ENCODE assay signal across 12 mouse cellular contexts in the genomic region with DNA sequence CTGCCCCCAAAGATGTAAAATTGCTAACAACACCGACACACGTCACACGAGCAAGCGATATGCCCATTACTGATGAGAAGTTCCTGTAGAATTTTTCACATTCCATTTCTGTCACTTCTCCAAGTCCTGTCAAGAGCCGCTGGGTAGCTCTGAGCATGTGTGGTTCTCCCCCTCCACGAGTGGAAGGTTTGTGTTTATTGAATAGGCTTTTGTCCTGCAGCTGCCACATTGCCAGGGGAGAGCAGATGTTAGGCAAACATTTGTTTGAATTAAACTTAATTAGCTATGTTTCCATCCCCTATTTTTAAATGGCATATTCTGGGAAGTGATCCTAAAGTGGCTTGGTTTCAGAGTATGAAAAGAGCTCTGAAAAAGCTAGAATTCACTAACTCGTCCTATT.
DNase-seq lines count a peak whose midpoint lies in the region; ATAC-seq and TF ChIP-seq lines count a peak whose summit lies in the region.
"Had no signal": no experiment of that assay in that cellular context is flagged by ENCODE, and none has a peak within 500 bp of the region (broad histone marks: within the 10 kb centered on the region; RNA-seq: fewer than 3 reads in every experiment).

No protein-coding gene starts in this region.

- no peaks in the 10 kb centered on the region for H3K27me3 ChIP-seq in intestine, embryonic 14.5 days (replicated peaks; ENCODE audit: control insufficient read depth, insufficient read depth, low read length)
- no peaks in the 10 kb centered on the region for H3K27me3 ChIP-seq in intestine, postnatal 0 days (replicated peaks; ENCODE audit: control insufficient read depth, insufficient read depth, low read length)
- H3K27me3 ChIP-seq in neural tube, embryonic 13.5 days: no peaks in the 10 kb centered on the region
- no peaks in the 10 kb centered on the region for H3K27me3 ChIP-seq in stomach, embryonic 16.5 days (ENCODE audit: control insufficient read depth, insufficient read depth, low read length)
- H3K27me3 ChIP-seq: Patski had no signal

- no peak overlapping the region for H3K4me3 ChIP-seq in intestine, embryonic 14.5 days (ENCODE audit: low read depth, low read length)
- H3K4me3 ChIP-seq in intestine, postnatal 0 days (ENCODE audit: low read depth, low read length): no peak overlapping the region
- no peak overlapping the region for H3K4me3 ChIP-seq in neural tube, embryonic 13.5 days
- H3K4me3 ChIP-seq in stomach, embryonic 16.5 days (replicated peaks; ENCODE audit: low read length): no peak overlapping the region

- TF ChIP-seq CTCF in intestine, postnatal 0 days (IDR thresholded peaks at IDR 0.05; ENCODE audit: low read depth): no peak

- ATAC-seq in intestine, embryonic 14.5 days (replicated peaks; ENCODE audit: low FRiP score, low TSS enrichment, low read depth): no peak
- no peak for ATAC-seq in intestine, postnatal 0 days
- ATAC-seq in neural tube, embryonic 13.5 days (ENCODE audit: low read depth): 0 out of 2 replicates have a peak, but pooled peaks have one; percentile 15
- no peak for ATAC-seq in stomach, embryonic 16.5 days (ENCODE audit: insufficient read depth, low FRiP score)
- ATAC-seq: CD4-positive, CD25-positive, alpha-beta regulatory T cell, adult 4 months; Patski had no signal

- H3K9me3 ChIP-seq in intestine, embryonic 14.5 days (ENCODE audit: control insufficient read depth, low read length): no peaks in the 10 kb centered on the region
- no peaks in the 10 kb centered on the region for H3K9me3 ChIP-seq in intestine, postnatal 0 days (ENCODE audit: control insufficient read depth)
- no peaks in the 10 kb centered on the region for H3K9me3 ChIP-seq in neural tube, embryonic 13.5 days
- H3K9me3 ChIP-seq in stomach, embryonic 16.5 days (replicated peaks; ENCODE audit: control insufficient read depth, low read length): no peaks in the 10 kb centered on the region

- no peak overlapping the region for H3K4me2 ChIP-seq in intestine, embryonic 14.5 days (ENCODE audit: low read length)
- H3K4me2 ChIP-seq in intestine, postnatal 0 days (replicated peaks; ENCODE audit: low read depth): no peak overlapping the region
- no peak overlapping the region for H3K4me2 ChIP-seq in neural tube, embryonic 13.5 days
- H3K4me2 ChIP-seq in stomach, embryonic 16.5 days (ENCODE audit: low read depth, low read length): no peak overlapping the region

- peak overlapping the region; percentile 7; the same call in 1 of the 2 replicates for H3K27ac ChIP-seq in intestine, embryonic 14.5 days (ENCODE audit: low read depth)
- H3K27ac ChIP-seq in intestine, postnatal 0 days (ENCODE audit: low read depth, low read length): no peak overlapping the region
- H3K27ac ChIP-seq in neural tube, embryonic 13.5 days (replicated peaks): 0 out of 2 replicates have a peak overlapping the region, but pooled peaks have one; percentile 2
- H3K27ac ChIP-seq in stomach, embryonic 16.5 days (ENCODE audit: low read length): peak overlapping the region; percentile 27

- H3K36me3 ChIP-seq in intestine, embryonic 14.5 days (ENCODE audit: control insufficient read depth, insufficient read depth, low read length): no peaks in the 10 kb centered on the region
- peaks cover 16% of the 10 kb centered on the region; the same call in 1 of the 2 replicates for H3K36me3 ChIP-seq in intestine, postnatal 0 days (ENCODE audit: control insufficient read depth, insufficient read depth)
- no peaks in the 10 kb centered on the region for H3K36me3 ChIP-seq in neural tube, embryonic 13.5 days
- H3K36me3 ChIP-seq in stomach, embryonic 16.5 days (ENCODE audit: control insufficient read depth, insufficient read depth, low read length): no peaks in the 10 kb centered on the region

- no peak overlapping the region for H3K9ac ChIP-seq in intestine, embryonic 14.5 days (ENCODE audit: low read length)
- no peak overlapping the region for H3K9ac ChIP-seq in intestine, postnatal 0 days (ENCODE audit: low read depth, low read length)
- no peak overlapping the region for H3K9ac ChIP-seq in neural tube, embryonic 13.5 days
- no peak overlapping the region for H3K9ac ChIP-seq in stomach, embryonic 16.5 days (ENCODE audit: low read length)

- no peak for DNase-seq in intestine, embryonic 14.5 days (ENCODE audit: low spot score)
- DNase-seq in neural tube, embryonic 10.5 days (ENCODE audit: extremely low spot score, low spot score): no peak
- DNase-seq in fibroblast of lung, adult 2 months (ENCODE audit: low read depth): peak; percentile 30
- DNase-seq in adrenal gland, postnatal 4 days (ENCODE audit: low spot score in 2 of 2): no peak
- DNase-seq: adrenal gland, postnatal 25 days; cerebellum, adult 9-11 months; liver had no signal

- WGBS in intestine, embryonic 14.5 days: 29% methylated on average over 7 of the region's 7 CpGs
- WGBS in intestine, postnatal 0 days: 59% methylated on average over 7 of the region's 7 CpGs
- 52% methylated on average over 7 of the region's 7 CpGs for WGBS in neural tube, embryonic 13.5 days
- 38% methylated on average over 7 of the region's 7 CpGs for WGBS in stomach, embryonic 16.5 days

- H3K4me1 ChIP-seq in intestine, embryonic 14.5 days (replicated peaks; ENCODE audit: control insufficient read depth, insufficient read depth, low read length): 0 out of 2 replicates have a peak, but pooled peaks cover 3% of the 10 kb centered on the region
- no peaks in the 10 kb centered on the region for H3K4me1 ChIP-seq in intestine, postnatal 0 days (replicated peaks; ENCODE audit: control insufficient read depth, insufficient read depth, low read length)
- peaks cover 18% of the 10 kb centered on the region; the same call in 1 of the 2 replicates for H3K4me1 ChIP-seq in neural tube, embryonic 13.5 days (replicated peaks)
- H3K4me1 ChIP-seq in stomach, embryonic 16.5 days (ENCODE audit: control insufficient read depth, insufficient read depth, low read length): no peaks in the 10 kb centered on the region
